Mouse (Mus musculus): ENCODE measurements around the gene Pttg1ip.
A peak's percentile ranks its signal among the peaks of the same experiment; 100 is the strongest.

Pttg1ip gene

GRCm38 (mm10) chr10:77581408-77582284, at the start of gene Pttg1ip:
Pttg1ip (plus strand) TSS chr10:77581720.
- peak; percentile 96 for DNase-seq

- DNase-seq: no peak
These were observed 49.5 kb upstream of the Pttg1ip start for GRCm38 (mm10) chr10:77532020-77532413.

- no peak for DNase-seq
These were observed 44.8 kb upstream of the Pttg1ip start for GRCm38 (mm10) chr10:77536727-77537126.

- DNase-seq: no peak
These were observed 44.0 kb upstream of the Pttg1ip start for GRCm38 (mm10) chr10:77537215-77538209.

GRCm38 (mm10) chr10:77539320-77539945, 42.1 kb upstream of the Pttg1ip start:
- DNase-seq: no peak

GRCm38 (mm10) chr10:77540576-77541102, 40.9 kb upstream of the Pttg1ip start:
- DNase-seq: no peak

- no peak for DNase-seq
These were observed 39.5 kb upstream of the Pttg1ip start for GRCm38 (mm10) chr10:77541864-77542666.

GRCm38 (mm10) chr10:77543226-77543625, 38.3 kb upstream of the Pttg1ip start:
- peak; percentile 22 for DNase-seq

- peak; percentile 20 for DNase-seq
These were observed 36.6 kb upstream of the Pttg1ip start for GRCm38 (mm10) chr10:77544916-77545315.

- no peak for DNase-seq
These were observed 32.9 kb upstream of the Pttg1ip start for GRCm38 (mm10) chr10:77548576-77548975.

- no peak for DNase-seq
These were observed 30.6 kb upstream of the Pttg1ip start for GRCm38 (mm10) chr10:77550874-77551273.

- no peak for DNase-seq
These were observed 29.4 kb upstream of the Pttg1ip start for GRCm38 (mm10) chr10:77552162-77552561.

- no peak for DNase-seq
These were observed 28.2 kb upstream of the Pttg1ip start for GRCm38 (mm10) chr10:77553285-77553684.

GRCm38 (mm10) chr10:77554918-77555317, 26.6 kb upstream of the Pttg1ip start:
- no peak for DNase-seq

GRCm38 (mm10) chr10:77556631-77557030, 24.9 kb upstream of the Pttg1ip start:
- no peak for DNase-seq

- no peak for DNase-seq
These were observed 23.9 kb upstream of the Pttg1ip start for GRCm38 (mm10) chr10:77557641-77558040.

GRCm38 (mm10) chr10:77560090-77560489, 21.4 kb upstream of the Pttg1ip start:
- no peak for DNase-seq

GRCm38 (mm10) chr10:77560830-77561229, 20.7 kb upstream of the Pttg1ip start:
- no peak for DNase-seq

GRCm38 (mm10) chr10:77561508-77561907, 20.0 kb upstream of the Pttg1ip start:
- DNase-seq: no peak

GRCm38 (mm10) chr10:77565005-77565404, 16.5 kb upstream of the Pttg1ip start:
- no peak for DNase-seq

GRCm38 (mm10) chr10:77566651-77567050, 14.9 kb upstream of the Pttg1ip start:
- DNase-seq: peak; percentile 89

GRCm38 (mm10) chr10:77569481-77569880, 12.0 kb upstream of the Pttg1ip start:
- DNase-seq: no peak
